Mouse (Mus musculus) heart, embryonic 15.5 days (tissue): ENCODE results near the gene Flg. TPM values are rescaled to one million over a fixed set of nuclear protein-coding genes. Genes with fewer than 3 reads are reported as not detected.

Experiments used
- polyA plus RNA-seq: library from polyadenylated mRNA; unstranded; fragments of >200 nt; fragmentation: Nextera tagmentation; extraction: Ambion mirVana; gene quantifications from 2 replicates; pipeline ENCODE4 v1.2.1, GENCODE M21; 2015

Flg gene
- polyA plus RNA-seq, 1 experiment from 2014 or later, result not detected

Other genes starting within 250 kb of the Flg start
- not detected in 2 replicates for gene Gm4858, start 204.7 kb upstream of the Flg start, polyA plus RNA-seq
- not detected in 2 replicates for gene Crnn, start 128.7 kb upstream of the Flg start, polyA plus RNA-seq
- gene Flg2, start 76.2 kb upstream of the Flg start, polyA plus RNA-seq, result not detected in 2 replicates
- 0.04 TPM in 1 of 2 replicates, not detected in the other for gene Hrnr, start 46.2 kb downstream of the Flg start, polyA plus RNA-seq
- not detected in 2 replicates for gene Rptn, start 120.2 kb downstream of the Flg start, polyA plus RNA-seq
- gene Tchh, start 168.8 kb downstream of the Flg start, polyA plus RNA-seq, result 0.53 and 0.67 TPM in 2 replicates
- gene Tchhl1, start 195.2 kb downstream of the Flg start, polyA plus RNA-seq, result not detected in 2 replicates
- gene S100a11, start 247.0 kb downstream of the Flg start, polyA plus RNA-seq, result 878 and 910 TPM in 2 replicates